Mouse (Mus musculus) myocyte (in vitro differentiated cells): ENCODE data around the gene Cp.

Source experiments
- MYOD1 ChIP-seq, 3 experiments: IDR thresholded peaks; one replicate each; pipeline ENCODE4 v1.6.1; 2011; ENCODE audit warnings: control low read depth in 2 of 3, low read depth in 2 of 3, mild to moderate bottlenecking in 2 of 3, moderate library complexity in 1 of 3; ENCODE audit not compliant: insufficient read length in 2 of 3, control insufficient read depth in 1 of 3
- POLR2A ChIP-seq: IDR thresholded peaks from one replicate; pipeline ENCODE4 v1.6.1; 2011; ENCODE audit warnings: low read depth, mild to moderate bottlenecking, control low read depth, moderate library complexity; ENCODE audit not compliant: insufficient read length

GRCm38 (mm10) chr3:19958983-19959382, 2.1 kb downstream of the Cp start:
- no peak for TF ChIP-seq POLR2A
- TF ChIP-seq MYOD1 (IDR thresholded peaks at IDR 0.05; ENCODE audit: control insufficient read depth in 1 of 3, insufficient read length in 2 of 3, low read depth in 2 of 3): no peak
